Mouse (Mus musculus): ENCODE data around the gene Ubtd2.

Gene Ubtd2

GRCm38 (mm10) chr11:32542687-32543411 lies 87.7 kb downstream of the Ubtd2 start:
- ATAC-seq (ENCODE audit: insufficient number of reproducible peaks, low FRiP score, low TSS enrichment), result no peak

- no peak for ATAC-seq (ENCODE audit: insufficient number of reproducible peaks, low FRiP score, low TSS enrichment)
These were observed 88.9 kb downstream of the Ubtd2 start for GRCm38 (mm10) chr11:32544041-32544440.

GRCm38 (mm10) chr11:32544497-32544896 lies 89.3 kb downstream of the Ubtd2 start:
- ATAC-seq (ENCODE audit: insufficient number of reproducible peaks, low FRiP score, low TSS enrichment), result no peak

GRCm38 (mm10) chr11:32545605-32546004 lies 90.4 kb downstream of the Ubtd2 start:
- ATAC-seq (ENCODE audit: insufficient number of reproducible peaks, low FRiP score, low TSS enrichment), result no peak

- no peak for ATAC-seq (ENCODE audit: insufficient number of reproducible peaks, low FRiP score, low TSS enrichment)
These were observed 91.3 kb downstream of the Ubtd2 start for GRCm38 (mm10) chr11:32546483-32546882.

- ATAC-seq (ENCODE audit: insufficient number of reproducible peaks, low FRiP score, low TSS enrichment), result no peak
These were observed 92.3 kb downstream of the Ubtd2 start for GRCm38 (mm10) chr11:32547391-32547947.

- no peak for ATAC-seq (ENCODE audit: insufficient number of reproducible peaks, low FRiP score, low TSS enrichment)
These were observed 93.1 kb downstream of the Ubtd2 start for GRCm38 (mm10) chr11:32548240-32548639.

- peak; percentile 75; the same call in 1 of the 2 replicates for ATAC-seq (ENCODE audit: insufficient number of reproducible peaks, low FRiP score, low TSS enrichment)
These were observed 94.1 kb downstream of the Ubtd2 start for GRCm38 (mm10) chr11:32549236-32549635.

- no peak for ATAC-seq (ENCODE audit: insufficient number of reproducible peaks, low FRiP score, low TSS enrichment)
These were observed 94.9 kb downstream of the Ubtd2 start for GRCm38 (mm10) chr11:32550102-32550501.

GRCm38 (mm10) chr11:32551056-32551455 lies 95.9 kb downstream of the Ubtd2 start:
- ATAC-seq (ENCODE audit: insufficient number of reproducible peaks, low FRiP score, low TSS enrichment), result no peak

- no peak for ATAC-seq (ENCODE audit: insufficient number of reproducible peaks, low FRiP score, low TSS enrichment)
These were observed 96.6 kb downstream of the Ubtd2 start for GRCm38 (mm10) chr11:32551579-32552297.

- ATAC-seq (ENCODE audit: insufficient number of reproducible peaks, low FRiP score, low TSS enrichment), result no peak
These were observed 97.4 kb downstream of the Ubtd2 start for GRCm38 (mm10) chr11:32552401-32553090.

- ATAC-seq (ENCODE audit: insufficient number of reproducible peaks, low FRiP score, low TSS enrichment), result no peak
These were observed 98.4 kb downstream of the Ubtd2 start for GRCm38 (mm10) chr11:32553311-32554140.

GRCm38 (mm10) chr11:32554141-32555091 lies 99.2 kb downstream of the Ubtd2 start:
- ATAC-seq (ENCODE audit: insufficient number of reproducible peaks, low FRiP score, low TSS enrichment), result no peak

- ATAC-seq (ENCODE audit: insufficient number of reproducible peaks, low FRiP score, low TSS enrichment), result no peak
These were observed 100.0 kb downstream of the Ubtd2 start for GRCm38 (mm10) chr11:32555103-32555689.

GRCm38 (mm10) chr11:32556333-32556990 lies 101.3 kb downstream of the Ubtd2 start:
- ATAC-seq (ENCODE audit: insufficient number of reproducible peaks, low FRiP score, low TSS enrichment), result no peak

GRCm38 (mm10) chr11:32558026-32558425 lies 102.9 kb downstream of the Ubtd2 start:
- ATAC-seq (ENCODE audit: insufficient number of reproducible peaks, low FRiP score, low TSS enrichment), result no peak

GRCm38 (mm10) chr11:32558677-32559076 lies 103.5 kb downstream of the Ubtd2 start:
- no peak for ATAC-seq (ENCODE audit: insufficient number of reproducible peaks, low FRiP score, low TSS enrichment)
